Mouse (Mus musculus): ENCODE measurements around the gene Rorb.

GRCm38 (mm10) chr19:19111428-19112170 lies 603 bp upstream of the Rorb start:
- TF ChIP-seq CTCF (IDR thresholded peaks at IDR 0.05; ENCODE audit: low read depth, low read length) (no peak), POLR2A (IDR thresholded peaks at IDR 0.05; ENCODE audit: borderline replicate concordance, low read depth, low read length) (no peak)
